Mouse (Mus musculus) forebrain, embryonic 10.5 days (tissue): ENCODE measurements at regions not wholly inside any gene's neighbourhood (a gene's known extent, or its start where the extent isn't known, plus 50 kb on each side); places are given as distances from the start of the nearest gene placed in this dataset.
A peak's percentile ranks its signal among the peaks of the same experiment; 100 is the strongest.

Experiments used
- DNase-seq: peaks from one replicate; pipeline ENCODE4 v3.0.0-alpha.2; 2017; ENCODE audit warnings: low spot score; ENCODE audit errors: extremely low spot score
- H3K27ac ChIP-seq: fragments of 300-500 bp; sonication (generic); 2 replicates; pipeline ENCODE4 v1.5.1; 2016; ENCODE audit warnings: mild to moderate bottlenecking
- H3K27me3 ChIP-seq: fragments of 300-500 bp; sonication (generic); 2 replicates; pipeline ENCODE4 v1.6.1; 2016; ENCODE audit warnings: mild to moderate bottlenecking; ENCODE audit not compliant: poor library complexity, severe bottlenecking
- H3K36me3 ChIP-seq: fragments of 300-500 bp; sonication (generic); replicated peaks from 2 replicates; pipeline ENCODE4 v1.6.1; 2016; ENCODE audit warnings: mild to moderate bottlenecking, moderate library complexity
- H3K4me1 ChIP-seq: fragments of 300-500 bp; sonication (generic); 2 replicates; pipeline ENCODE4 v1.6.1; 2016
- H3K4me3 ChIP-seq: fragments of 300-500 bp; sonication (generic); 2 replicates; pipeline ENCODE4 v1.5.1; 2016; ENCODE audit warnings: mild to moderate bottlenecking, moderate library complexity
- H3K9me3 ChIP-seq: fragments of 300-500 bp; sonication (generic); 2 replicates; pipeline ENCODE4 v1.6.1; 2016; ENCODE audit warnings: mild to moderate bottlenecking, moderate library complexity
- WGBS: fragments of 180-500 bp; shearing (Covaris S2); methylation state at CpG from one replicate; pipeline ENCODE4 v1.1.7; 2016; 5-methylcytosine and 5-hydroxymethylcytosine counted together

GRCm38 (mm10) chr10:17487460-17487859, 235.6 kb upstream of the Cited2 start:
- DNase-seq, result no peak

GRCm38 (mm10) chr10:17491611-17492305, 231.3 kb upstream of the Cited2 start:
- Histone ChIP-seq H3K4me3 (no peak overlapping the region), H3K36me3 (no peaks in the 10 kb centered on the region), H3K27ac (no peak overlapping the region), H3K27me3 (no peaks in the 10 kb centered on the region), H3K9me3 (no peaks in the 10 kb centered on the region), H3K4me1 (peaks cover 15% of the 10 kb centered on the region)
- 90% methylated on average over 5 of the region's 5 CpGs for WGBS
- DNase-seq, result no peak

More at GRCm38 (mm10) chr10:17487460-17487859, 235.6 kb upstream of the Cited2 start:
- H3K9me3 ChIP-seq, result no peaks in the 10 kb centered on the region
- H3K4me1 ChIP-seq, result peaks cover 15% of the 10 kb centered on the region
- H3K27me3 ChIP-seq, result no peaks in the 10 kb centered on the region
- 0 out of 2 replicates have a peak overlapping the region, but pooled peaks have one; percentile 9 for H3K27ac ChIP-seq
- no peak overlapping the region for H3K4me3 ChIP-seq
- WGBS, result 71% methylated on average over 5 of the region's 5 CpGs
- H3K36me3 ChIP-seq, result no peaks in the 10 kb centered on the region

GRCm38 (mm10) chr10:17493137-17493536, 229.9 kb upstream of the Cited2 start:
- Histone ChIP-seq H3K4me3 (no peak overlapping the region), H3K9me3 (no peaks in the 10 kb centered on the region), H3K27ac (no peak overlapping the region), H3K27me3 (no peaks in the 10 kb centered on the region), H3K4me1 (peaks cover 9% of the 10 kb centered on the region), H3K36me3 (no peaks in the 10 kb centered on the region)
- 92% methylated on average over 6 of the region's 6 CpGs for WGBS
- DNase-seq, result no peak

- Histone ChIP-seq H3K4me3 (no peak overlapping the region), H3K9me3 (peaks cover 8% of the 10 kb centered on the region), H3K4me1 (no peaks in the 10 kb centered on the region), H3K27ac (no peak overlapping the region), H3K27me3 (no peaks in the 10 kb centered on the region), H3K36me3 (no peaks in the 10 kb centered on the region)
- DNase-seq, result no peak
- 87% methylated on average over 3 of the region's 3 CpGs for WGBS
Measured at GRCm38 (mm10) chr10:17496831-17497230, 226.2 kb upstream of the Cited2 start.

GRCm38 (mm10) chr10:17510626-17511193, 212.3 kb upstream of the Cited2 start:
- Histone ChIP-seq H3K4me3 (no peak overlapping the region), H3K27me3 (no peaks in the 10 kb centered on the region), H3K36me3 (no peaks in the 10 kb centered on the region), H3K9me3 (peaks cover 12% of the 10 kb centered on the region), H3K27ac (no peak overlapping the region), H3K4me1 (peaks cover 7% of the 10 kb centered on the region)
- DNase-seq, result no peak
- WGBS, result 88% methylated on average over 4 of the region's 4 CpGs

- no peak for DNase-seq
- no peak overlapping the region for H3K4me3 ChIP-seq
- 62% methylated on average over 12 of the region's 12 CpGs for WGBS
Measured at GRCm38 (mm10) chr10:17511779-17512335, 211.2 kb upstream of the Cited2 start.

GRCm38 (mm10) chr10:17512487-17512886, 210.5 kb upstream of the Cited2 start:
- Histone ChIP-seq H3K27me3 (no peaks in the 10 kb centered on the region), H3K27ac (no peak overlapping the region), H3K36me3 (no peaks in the 10 kb centered on the region), H3K4me1 (peaks cover 7% of the 10 kb centered on the region), H3K9me3 (no peaks in the 10 kb centered on the region), H3K4me3 (no peak overlapping the region)
- WGBS, result 85% methylated on average over 3 of the region's 3 CpGs
- no peak for DNase-seq

More at GRCm38 (mm10) chr10:17511779-17512335, 211.2 kb upstream of the Cited2 start:
- H3K27me3 ChIP-seq, result no peaks in the 10 kb centered on the region
- peaks cover under 1% of the 10 kb centered on the region; the same call in 1 of the 2 replicates for H3K9me3 ChIP-seq
- H3K4me1 ChIP-seq, result peaks cover 7% of the 10 kb centered on the region
- H3K36me3 ChIP-seq, result no peaks in the 10 kb centered on the region
- H3K27ac ChIP-seq, result peak overlapping the region; percentile 65

GRCm38 (mm10) chr10:17513756-17514155, 209.3 kb upstream of the Cited2 start:
- H3K27ac ChIP-seq, result no peak overlapping the region
- no peak overlapping the region for H3K4me3 ChIP-seq
- no peaks in the 10 kb centered on the region for H3K27me3 ChIP-seq
- 92% methylated on average over 6 of the region's 6 CpGs for WGBS
- DNase-seq, result no peak
- H3K4me1 ChIP-seq, result peaks cover 7% of the 10 kb centered on the region
- H3K9me3 ChIP-seq, result no peaks in the 10 kb centered on the region
- H3K36me3 ChIP-seq, result no peaks in the 10 kb centered on the region

GRCm38 (mm10) chr10:17516068-17516467, 206.9 kb upstream of the Cited2 start:
- no peaks in the 10 kb centered on the region for H3K36me3 ChIP-seq
- H3K9me3 ChIP-seq, result no peaks in the 10 kb centered on the region
- 98% methylated on average over 2 of the region's 2 CpGs for WGBS
- DNase-seq, result no peak
- H3K27ac ChIP-seq, result no peak overlapping the region
- peaks cover 7% of the 10 kb centered on the region for H3K4me1 ChIP-seq
- no peak overlapping the region for H3K4me3 ChIP-seq
- no peaks in the 10 kb centered on the region for H3K27me3 ChIP-seq

GRCm38 (mm10) chr10:17518423-17519175, 204.4 kb upstream of the Cited2 start:
- H3K27me3 ChIP-seq, result no peaks in the 10 kb centered on the region
- no peak for DNase-seq

GRCm38 (mm10) chr10:17522026-17522541, 200.9 kb upstream of the Cited2 start:
- WGBS, result 57% methylated on average over 5 of the region's 5 CpGs
- Histone ChIP-seq H3K4me1 (no peaks in the 10 kb centered on the region), H3K27ac (no peak overlapping the region), H3K4me3 (no peak overlapping the region), H3K9me3 (no peaks in the 10 kb centered on the region), H3K27me3 (no peaks in the 10 kb centered on the region), H3K36me3 (no peaks in the 10 kb centered on the region)
- DNase-seq, result no peak

More at GRCm38 (mm10) chr10:17518423-17519175, 204.4 kb upstream of the Cited2 start:
- Histone ChIP-seq H3K9me3 (no peaks in the 10 kb centered on the region), H3K27ac (no peak overlapping the region), H3K4me3 (no peak overlapping the region), H3K4me1 (no peaks in the 10 kb centered on the region), H3K36me3 (no peaks in the 10 kb centered on the region)
- 86% methylated on average over 9 of the region's 9 CpGs for WGBS

- no peaks in the 10 kb centered on the region for H3K36me3 ChIP-seq
- no peak overlapping the region for H3K27ac ChIP-seq
- H3K4me1 ChIP-seq, result peaks cover 3% of the 10 kb centered on the region; the same call in 1 of the 2 replicates
- no peaks in the 10 kb centered on the region for H3K27me3 ChIP-seq
- no peaks in the 10 kb centered on the region for H3K9me3 ChIP-seq
- DNase-seq, result no peak
- H3K4me3 ChIP-seq, result no peak overlapping the region
- WGBS, result 88% methylated on average over 6 of the region's 6 CpGs
Measured at GRCm38 (mm10) chr10:17523558-17524328, 199.3 kb upstream of the Cited2 start.
